Mouse (Mus musculus) natural killer cell, adult 2 months (primary cell): ENCODE results near the gene Ccdc33.

Experiments used
- DNase-seq, 2 experiments: peaks; one replicate each; pipeline ENCODE4 v3.0.0; 2022; ENCODE audit warnings: low spot score in 2 of 2

Ccdc33 gene

DNA sequence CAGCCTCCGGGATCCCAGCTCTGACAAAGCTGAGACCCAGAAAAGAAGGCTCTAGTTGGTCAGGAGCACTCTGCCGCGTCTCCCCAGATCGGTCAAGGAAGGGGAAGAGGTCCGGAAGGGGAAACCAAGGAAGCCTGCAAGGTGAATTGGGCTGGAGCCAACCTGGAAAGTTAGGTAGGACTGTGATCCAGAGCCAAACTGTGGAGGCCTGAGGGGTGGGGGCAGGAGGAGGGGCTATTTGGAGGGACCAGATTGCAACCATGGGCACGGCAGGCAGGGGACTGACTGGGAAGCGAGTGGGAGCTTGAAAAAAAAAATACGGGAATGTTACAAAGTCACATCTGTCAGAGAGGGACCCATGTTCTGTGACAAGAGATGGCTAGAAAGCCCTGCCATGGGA, 10.9 kb upstream of the Ccdc33 start:
- no peak for DNase-seq

DNA sequence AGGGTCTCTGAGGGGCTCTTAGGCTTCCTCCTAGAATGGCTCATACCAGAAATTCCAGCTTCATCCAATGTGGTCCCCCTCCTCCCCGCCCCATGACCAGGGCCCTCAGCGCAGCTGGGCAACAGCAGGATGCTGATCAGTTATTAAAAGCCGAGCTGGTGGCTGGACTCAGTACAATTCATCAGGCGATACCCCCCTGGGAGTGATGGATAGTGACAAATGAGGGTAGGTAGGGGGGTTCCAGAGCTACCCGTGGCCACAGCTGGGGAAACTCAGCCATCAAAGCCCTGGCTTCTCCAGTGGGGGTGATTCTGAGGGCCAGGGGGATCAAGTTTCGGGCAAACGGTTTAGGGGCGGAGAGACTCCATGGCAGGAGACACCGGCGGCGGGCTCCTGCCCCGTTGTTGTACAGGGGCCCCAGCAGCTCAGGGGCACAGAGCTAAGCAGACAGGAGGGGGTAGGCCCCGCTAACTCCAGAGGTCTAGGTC, 10.3 kb upstream of the Ccdc33 start:
- DNase-seq, result no peak

DNA sequence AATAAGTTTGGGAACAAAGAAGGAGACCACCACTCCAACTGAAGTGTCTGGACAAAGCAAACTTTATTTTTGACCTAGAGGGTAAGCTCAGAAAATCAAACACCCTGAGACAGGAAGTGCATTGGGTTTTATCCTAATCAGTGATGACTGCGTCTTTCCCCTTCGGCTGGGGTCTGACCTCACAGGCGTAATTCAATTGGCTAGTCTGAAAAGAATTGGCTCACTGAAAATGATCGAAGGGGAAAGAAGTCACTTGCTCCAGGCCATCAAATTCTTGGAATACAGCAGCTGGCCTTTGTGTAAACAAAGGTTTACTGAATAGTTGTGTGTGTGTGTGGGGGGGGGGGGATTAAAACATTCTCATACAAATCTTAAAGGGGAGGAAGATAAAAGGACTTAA, 7.2 kb upstream of the Ccdc33 start:
- no peak for DNase-seq

DNA sequence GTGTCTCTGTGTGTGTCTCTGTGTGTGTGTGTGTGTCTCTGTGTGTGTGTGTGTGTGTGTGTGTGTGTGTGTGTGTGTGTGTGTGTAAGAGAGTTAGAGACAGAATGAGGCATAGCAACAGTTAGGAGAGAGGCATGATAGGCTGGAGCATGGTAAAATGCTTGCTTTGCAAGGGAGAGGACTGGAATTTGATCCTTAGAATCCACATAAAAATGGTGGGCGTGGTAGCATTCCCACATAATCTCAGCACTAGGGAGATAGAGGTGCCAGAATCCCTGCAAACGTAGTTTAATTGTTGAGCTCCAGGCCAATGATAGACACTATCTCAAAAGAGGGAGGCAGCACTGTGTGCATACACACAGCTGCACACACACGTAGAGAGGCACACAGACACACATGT, 6.5 kb upstream of the Ccdc33 start:
- no peak for DNase-seq

DNA sequence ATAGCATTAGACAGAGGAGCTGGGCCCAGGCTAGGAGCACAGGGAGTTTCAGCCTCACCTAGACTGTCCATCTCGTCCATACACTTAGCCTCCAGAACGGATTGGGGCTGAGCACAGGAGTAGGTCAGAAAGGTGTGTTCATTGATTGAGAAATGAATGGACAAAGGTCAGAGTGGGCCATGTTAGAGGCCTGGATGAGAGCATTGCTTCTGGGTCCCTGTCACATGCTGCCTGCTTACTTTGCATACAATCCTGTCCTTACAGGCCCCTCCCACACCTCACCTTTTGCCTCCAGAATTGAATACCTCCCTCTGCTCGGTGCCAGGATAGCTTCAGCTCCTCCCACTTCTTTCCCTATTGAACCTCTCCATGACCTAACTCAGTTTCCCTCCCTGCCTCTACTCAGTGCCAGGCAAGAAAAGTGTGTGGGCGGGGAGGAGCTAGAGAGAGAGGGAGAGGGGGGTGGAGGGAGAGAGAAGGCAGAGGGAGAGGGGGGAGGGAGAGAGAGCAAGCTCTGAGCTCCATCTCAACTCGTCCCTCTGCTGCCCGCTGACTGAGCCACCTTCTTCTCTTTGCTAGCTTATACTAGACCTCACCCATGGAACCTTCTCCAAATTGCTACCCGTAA, 2.5 kb downstream of the Ccdc33 start:
- DNase-seq, result no peak

DNA sequence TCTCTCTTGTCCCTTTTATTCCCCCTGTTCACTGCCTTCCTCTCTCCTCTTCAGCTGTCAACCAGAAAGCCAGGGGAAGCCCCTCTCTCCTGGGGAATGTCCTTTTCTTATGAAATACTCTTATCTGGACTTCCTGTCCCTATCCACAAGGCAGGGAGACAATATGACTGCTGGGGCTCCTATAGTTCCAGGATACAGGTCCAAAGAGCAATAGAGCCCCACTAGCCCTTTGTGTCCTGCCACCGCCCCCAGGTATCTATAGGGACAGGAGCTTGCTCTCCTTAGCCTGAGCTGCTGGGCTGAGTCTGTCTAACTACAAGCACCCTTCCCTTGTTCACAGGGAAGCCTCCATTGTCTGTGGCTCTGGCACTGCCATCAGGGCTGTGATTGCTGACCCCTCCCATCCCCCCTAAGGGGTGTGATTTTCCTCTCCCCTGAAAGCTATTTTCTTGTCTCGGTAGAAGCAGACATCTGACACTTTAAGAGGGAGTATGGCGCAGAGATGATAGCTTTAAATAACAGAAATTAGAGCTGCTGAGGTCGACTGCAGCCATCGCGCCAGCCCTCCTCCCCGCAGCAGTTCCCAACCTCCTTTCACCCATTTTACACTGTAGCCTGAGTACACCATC, 3.2 kb downstream of the Ccdc33 start:
- no peak for DNase-seq

DNA sequence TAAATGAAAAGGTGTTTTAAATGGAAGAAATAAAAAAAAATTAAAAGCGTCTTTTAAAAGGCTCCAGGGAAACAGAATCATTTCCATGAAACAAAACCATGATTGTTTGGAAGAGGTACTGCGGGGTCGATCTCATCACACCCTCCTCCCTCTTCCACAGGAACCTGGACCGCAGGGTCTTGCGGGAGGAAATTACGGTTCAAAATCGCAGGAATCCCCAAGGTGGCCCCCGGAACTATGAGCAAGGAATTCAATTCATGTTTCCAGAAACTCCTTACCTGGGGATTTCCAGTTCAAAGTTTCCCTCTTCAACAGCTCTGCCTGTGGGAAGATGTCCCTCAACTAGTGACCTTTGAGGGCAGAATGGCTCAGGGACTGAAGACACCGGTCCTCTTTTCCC, 4.6 kb downstream of the Ccdc33 start:
- DNase-seq, result no peak

DNA sequence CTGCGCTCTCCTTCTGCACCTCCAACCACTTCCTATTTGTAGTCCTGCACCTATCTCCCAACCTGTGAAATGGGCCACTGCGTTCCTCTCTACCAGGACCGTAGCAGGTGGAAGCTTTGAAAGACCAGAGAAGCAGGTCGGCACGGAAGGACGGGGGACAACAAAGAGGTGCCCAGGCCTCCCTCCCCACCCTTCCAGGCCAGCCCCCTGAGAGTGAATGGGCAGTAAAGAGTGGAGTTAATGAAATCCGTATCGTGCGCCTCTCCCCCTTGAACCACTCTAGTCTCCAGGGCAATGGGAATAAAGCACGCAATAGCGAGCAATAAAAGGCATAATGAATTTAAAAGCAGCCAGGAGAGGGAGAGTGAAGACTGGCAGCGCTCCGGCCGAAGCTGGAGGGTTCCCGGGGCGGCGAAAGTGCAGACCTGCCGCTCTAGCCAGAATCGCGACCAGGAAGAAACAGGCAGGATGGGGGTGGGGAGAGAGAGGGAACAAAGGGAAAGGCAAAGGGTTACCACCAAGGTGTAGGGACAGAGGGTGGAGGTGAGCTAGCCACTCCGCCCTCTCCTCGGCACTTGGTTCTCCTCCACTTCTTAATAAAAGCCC, 5.2 kb downstream of the Ccdc33 start:
- no peak for DNase-seq

DNA sequence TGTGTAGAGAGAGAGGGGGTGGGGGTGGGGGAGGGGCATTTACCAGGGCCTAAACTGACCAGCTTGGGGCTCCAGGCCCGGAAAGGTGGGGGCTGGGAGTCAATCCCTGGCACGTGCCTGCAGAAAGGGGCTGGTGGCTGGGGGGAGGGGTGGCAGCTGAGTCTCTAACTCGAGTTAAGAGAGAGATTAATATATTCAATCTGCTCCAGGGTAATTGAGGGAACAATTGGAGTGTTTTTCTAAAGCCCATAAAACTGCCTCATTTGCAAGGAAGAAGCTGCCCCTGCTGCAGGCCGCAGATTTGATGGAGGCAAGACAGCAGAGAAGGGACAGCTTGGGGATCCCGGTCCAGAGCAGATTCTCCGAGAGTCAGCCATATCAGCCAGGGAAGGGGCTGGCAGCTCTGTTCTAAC, 5.8 kb downstream of the Ccdc33 start:
- DNase-seq, result no peak

DNA sequence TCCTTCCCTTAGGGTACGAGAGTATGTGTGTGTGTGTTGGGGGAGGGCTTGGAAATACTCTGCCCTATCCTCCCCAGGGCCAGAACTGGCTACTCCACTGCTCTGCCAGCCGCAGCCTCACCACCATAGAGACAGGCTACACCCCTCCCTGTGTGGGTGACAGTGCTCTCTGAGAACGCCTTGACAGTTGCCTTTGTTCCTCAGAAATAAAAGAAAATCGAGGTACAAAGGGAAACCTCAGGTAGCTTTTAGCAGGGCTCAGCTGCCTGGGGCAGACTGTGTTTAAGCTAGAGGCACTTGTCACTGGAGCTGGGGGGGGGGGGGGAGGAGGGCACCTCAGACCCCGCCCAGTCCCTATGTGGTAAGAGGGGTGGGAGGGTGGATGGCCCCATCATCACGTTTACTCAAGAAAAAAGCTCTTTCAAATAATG, 6.3 kb downstream of the Ccdc33 start:
- peak in 1 of 2 experiments; percentile 5 for DNase-seq

DNA sequence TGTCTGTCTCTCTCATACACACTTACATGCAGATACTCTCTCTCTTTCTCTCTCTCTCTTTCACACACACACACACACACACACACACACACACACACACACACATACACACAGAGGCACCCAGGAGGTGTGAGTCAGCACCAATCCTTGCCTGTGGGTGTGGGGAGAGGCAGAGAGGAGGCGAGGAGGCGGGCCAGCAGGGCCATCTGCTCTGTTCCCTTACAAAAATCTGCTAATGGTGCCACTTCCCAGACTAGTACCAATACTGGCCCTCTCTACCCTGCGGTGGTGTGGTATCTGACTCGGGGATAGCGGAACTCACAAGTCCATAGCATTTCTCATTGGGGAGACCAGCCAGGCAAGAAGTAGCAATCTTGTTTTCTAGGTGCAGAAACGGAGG, 7.2 kb downstream of the Ccdc33 start:
- DNase-seq, result no peak

DNA sequence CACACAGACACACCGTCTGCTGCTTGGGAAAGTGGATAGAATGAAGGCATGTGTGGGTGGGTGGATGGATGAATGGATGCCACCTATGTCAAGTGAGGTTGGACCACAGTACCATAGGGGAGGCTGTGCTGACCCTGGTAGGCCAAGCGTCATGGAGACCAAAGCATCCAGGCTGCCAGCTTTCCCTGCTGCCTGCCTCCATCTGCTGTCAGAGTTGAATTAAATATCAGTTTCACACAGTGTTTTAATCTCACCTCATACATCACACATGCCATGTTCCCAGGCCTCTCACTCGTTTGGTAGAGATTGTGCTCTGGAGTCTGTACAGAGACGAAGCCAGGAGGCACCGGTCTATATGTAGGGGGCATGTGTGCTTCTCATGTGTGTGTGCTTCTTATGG, 7.8 kb downstream of the Ccdc33 start:
- DNase-seq, result no peak

DNA sequence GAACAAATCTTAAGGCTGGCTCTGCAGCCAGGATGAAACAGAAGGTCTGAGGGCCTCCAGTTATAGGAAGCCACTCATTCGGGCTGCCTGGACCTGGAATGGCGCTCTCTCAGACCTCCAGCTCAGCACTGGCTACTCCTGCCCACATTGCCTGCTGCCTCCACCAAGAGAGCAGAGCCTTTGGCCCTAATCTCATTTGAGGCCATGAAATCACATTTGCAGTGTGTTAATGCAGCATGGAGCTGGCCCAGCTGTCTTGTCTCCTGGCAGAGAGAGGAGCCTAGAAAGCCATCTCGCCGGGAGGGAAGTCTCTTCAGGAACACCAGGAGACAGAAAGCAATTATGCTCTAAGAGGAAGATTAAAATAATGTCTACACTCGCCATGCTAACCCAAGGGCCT, 11.1 kb downstream of the Ccdc33 start:
- no peak for DNase-seq

DNA sequence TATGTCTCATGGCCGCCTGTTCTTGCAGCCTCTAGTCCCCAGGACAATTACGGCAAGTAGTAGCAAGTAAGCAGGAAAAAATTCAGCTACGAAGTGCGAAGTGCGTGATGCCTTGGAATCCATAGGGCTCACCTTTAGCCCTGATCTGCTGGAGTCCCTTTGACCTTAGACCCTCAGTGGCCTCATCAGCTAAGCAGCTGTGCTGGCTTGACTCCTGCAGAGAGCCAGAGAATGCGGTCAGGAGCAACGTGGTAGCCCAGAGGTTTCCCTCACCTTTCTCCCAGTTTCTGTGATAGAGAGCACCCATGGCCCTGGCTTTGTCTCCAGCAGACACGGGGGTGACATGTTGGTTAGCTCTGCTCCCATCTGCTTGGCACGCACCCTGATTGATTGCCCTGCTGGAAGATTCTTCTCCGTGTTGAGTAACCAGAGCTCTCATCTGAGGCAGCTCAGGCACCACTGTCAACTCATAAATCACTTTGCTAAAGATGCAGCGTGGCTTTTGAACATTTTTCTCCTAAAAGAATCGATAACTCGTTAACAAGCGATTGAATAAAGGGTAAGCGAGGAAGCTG, 12.9 kb downstream of the Ccdc33 start:
- no peak for DNase-seq

DNA sequence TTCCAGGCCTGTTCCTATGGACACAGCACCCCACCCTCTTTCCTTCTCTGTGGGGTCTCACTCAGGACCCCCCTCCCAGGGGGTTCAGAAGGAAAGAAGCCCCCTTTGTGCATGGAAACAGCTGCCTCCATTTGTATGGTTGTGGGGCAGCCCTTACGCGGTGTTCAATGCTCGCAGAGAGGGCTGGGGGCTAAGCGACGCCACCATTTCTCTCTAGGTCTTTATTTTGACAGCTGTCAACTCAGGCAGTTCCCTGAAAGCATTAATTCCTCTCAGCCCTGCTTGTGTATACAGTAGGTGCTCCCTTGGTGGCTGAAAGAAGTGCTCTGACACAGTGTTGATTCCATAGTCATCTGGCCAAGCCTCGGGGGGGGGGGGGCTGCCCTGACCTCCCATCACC, 15.0 kb downstream of the Ccdc33 start:
- DNase-seq, result no peak

DNA sequence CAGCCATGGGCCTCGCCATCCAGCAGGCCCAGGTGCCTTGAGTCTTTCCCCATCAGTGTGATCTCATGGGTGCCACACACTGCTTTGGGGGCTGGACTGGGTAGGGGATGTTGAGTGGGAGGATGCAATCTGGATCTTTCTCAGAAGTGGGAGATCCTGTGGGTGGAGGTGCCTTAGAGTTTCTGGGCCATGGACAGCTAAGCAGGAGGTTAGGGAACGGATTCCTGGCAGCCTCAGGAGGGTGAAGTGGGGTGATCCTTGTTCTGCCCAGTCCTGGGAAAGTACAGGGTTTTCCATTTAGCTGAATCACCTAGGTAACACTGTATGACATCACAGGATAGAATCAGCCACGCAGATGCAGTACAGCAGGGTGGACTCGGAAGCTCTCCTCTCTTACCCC, 16.6 kb downstream of the Ccdc33 start:
- no peak for DNase-seq

DNA sequence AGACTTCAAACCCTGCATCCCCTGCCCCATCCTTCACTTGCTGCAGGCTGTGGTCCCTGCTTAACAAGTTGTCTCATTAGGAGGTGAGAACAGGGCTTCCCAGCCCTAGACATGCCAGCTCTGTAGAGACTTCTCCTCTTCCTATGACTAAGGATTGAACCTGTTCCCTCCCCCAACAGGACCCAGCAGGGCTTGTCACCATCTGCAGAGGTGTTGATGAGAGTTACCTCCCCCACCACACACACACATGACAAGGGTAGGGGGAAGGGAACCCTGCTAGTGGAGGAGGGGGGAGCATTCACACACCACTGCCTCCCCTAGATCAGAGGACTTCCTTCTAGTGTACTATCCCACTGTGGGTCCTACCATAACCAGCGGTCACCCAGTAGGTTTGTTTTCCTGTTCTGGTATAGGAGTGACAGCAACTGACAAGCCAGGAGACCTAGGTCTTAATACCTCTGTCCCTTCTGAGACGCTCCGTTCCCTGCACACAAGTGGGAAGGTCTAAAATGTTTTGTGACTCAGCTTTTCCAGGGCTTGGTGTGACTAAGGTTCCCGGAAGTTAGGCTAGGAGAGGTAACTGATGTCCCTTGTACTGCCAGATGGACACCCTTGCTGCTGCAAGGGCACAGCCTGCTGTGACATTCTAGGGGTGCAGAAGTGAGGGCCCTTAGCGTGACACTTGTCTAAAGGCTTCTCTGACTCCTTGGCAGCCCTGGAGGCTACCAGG, 18.6 kb downstream of the Ccdc33 start:
- DNase-seq, result no peak

DNA sequence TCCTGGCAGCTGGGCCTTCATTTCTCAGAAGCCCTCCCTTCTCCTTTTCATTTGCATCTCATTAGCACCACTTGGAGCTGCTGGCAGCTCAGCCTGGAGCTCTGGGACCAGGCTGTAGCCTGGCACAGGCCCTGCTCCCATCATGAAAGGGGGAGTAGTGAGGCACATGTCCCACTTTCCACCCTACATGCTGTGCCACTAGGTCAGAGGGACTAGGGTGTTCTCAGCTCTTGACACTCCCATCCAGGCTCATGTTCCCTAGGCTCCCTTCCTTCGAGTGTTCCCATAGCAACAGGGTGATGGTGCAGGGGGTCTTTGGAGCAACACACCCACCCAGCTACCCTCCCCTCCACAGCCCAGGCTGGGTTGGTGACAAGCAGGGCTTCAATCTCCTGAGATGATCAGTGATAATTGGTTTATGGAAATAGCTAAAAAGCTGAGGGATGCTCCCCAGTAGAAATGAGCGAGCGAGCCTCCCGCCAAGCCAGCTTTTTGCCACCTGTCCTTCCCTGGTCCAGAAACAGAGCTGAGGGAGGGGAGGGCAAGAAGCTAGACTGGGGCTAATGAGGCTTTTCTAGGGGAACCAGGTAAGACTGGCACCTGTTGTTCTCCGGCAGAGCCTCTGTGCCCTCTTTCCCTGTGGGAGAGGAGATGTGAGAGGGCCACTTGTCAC, 21.9 kb downstream of the Ccdc33 start:
- no peak for DNase-seq

DNA sequence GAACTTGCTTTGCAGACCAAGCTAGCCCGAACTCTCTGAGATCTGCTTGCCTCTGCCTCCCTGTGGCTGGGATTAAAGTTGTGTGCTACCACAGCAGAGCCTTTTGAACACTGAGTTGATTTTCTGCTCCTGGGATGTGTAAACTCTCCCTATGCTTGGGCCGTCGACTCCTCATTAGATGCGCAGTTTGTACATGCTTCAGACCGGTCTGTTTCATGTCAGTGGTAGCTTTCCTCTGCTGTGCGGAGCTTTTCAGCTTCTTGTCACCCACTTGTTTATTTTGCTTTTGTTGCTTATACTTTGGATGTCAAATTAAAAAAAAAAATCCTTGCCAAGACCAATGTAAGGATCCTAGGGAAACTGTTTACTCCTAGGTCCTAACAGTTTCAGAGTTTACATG, 22.6 kb downstream of the Ccdc33 start:
- DNase-seq, result no peak

DNA sequence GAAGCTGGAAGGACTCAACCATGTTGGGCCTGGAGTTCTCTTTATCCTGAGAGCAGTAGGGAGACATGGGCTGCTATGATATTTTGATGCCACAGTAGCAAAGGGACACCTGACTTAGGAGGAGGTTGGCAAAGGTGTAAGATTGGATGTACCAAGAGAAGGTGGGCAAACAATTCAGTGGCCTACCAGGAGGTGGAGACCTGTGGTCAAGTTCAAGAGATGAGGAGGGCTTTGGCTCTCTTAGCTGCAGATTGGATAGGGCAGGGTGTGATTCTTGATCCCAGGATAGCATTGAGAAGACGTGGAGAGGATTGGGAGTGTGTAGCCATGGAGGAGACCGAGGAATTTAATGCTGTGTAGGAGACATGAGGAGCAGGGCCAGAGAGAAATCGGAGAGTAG, 24.8 kb downstream of the Ccdc33 start:
- no peak for DNase-seq

DNA sequence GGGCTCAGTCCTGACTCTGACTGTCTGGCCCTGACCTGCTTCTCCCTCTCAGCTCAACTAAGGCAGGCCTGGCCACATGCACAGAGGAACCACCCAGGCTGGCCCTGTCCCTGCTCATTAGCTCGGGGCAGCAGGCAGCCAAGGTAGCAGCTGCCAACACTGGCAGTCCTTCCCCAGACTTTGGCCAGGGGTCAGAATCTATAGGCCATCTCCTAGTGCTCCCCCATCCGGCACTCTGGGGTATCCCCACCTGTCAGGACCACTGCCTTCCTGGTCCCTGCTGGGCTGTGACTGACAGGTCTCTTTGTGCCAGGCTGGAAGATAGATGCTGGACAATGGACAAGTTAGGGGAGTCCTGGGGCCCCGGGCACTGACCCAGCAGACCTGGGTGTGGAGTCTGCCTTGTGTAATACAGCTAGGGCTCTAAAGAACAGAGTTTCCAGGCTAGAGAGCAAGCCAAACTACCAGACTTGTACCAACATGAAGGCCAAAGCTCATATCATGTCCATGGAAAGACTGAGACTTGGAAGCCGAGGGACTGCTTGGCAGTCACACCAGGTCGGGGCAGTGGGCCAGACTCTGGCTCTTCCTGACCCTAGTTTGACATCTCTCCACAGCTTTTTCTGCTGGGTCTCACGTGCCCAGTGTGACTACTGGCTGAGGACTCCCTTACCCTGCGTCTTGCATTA, 25.9 kb downstream of the Ccdc33 start:
- DNase-seq, result no peak
